Mouse (Mus musculus) gastrocnemius, adult 2 months (tissue): ENCODE data around the gene Nfkbie. TPM values are rescaled to one million over a fixed set of nuclear protein-coding genes. Genes with fewer than 3 reads are reported as not detected.

Source experiments
- DNase-seq: peaks from one replicate; pipeline ENCODE4 v3.0.0; 2022
- H3K27ac ChIP-seq: fragments of 200-600 bp; 2 replicates; pipeline ENCODE4 v1.8.1; 2022; ENCODE audit warnings: mild to moderate bottlenecking
- H3K4me3 ChIP-seq: fragments of 200-600 bp; 2 replicates; pipeline ENCODE4 v1.8.1; 2022; ENCODE audit warnings: mild to moderate bottlenecking, moderate library complexity
- CTCF ChIP-seq: fragments of 200-600 bp; IDR thresholded peaks from 2 replicates; pipeline ENCODE4 v1.8.1; 2022; ENCODE audit warnings: antibody characterized with exemption, mild to moderate bottlenecking, moderate library complexity
- intact Hi-C: fragments of 180-260 bp; cut with DNase I; formaldehyde crosslinking; loops from one replicate; pipeline ENCODE4 v1.15.1; 2025
- total RNA-seq, 2 experiments: library from RNA; stranded (reverse); gene quantifications; 2 replicates each; pipeline ENCODE4 v1.2.3; 2021

The Nfkbie gene
- total RNA-seq, 2 experiments from 2014 or later = 0.36 to 0.43 TPM

DNA sequence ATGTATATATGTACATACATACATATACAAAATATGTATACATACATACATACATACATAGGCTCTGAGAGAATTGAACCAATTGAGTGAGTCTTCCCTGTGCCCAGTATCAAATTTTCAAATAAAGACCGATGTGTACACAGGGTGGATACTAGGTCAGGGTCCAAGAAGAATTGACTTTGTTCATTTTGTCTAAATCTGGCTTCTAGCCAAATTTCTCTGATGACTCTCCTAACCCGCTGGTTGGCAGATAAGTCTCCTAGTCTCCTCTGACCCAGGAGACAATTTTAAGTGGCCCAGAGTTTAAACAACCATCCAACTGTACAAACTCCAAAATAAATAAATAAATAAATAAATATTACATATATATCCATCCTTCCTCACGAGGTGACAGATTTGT is 43.4 kb downstream of the Nfkbie start:
- no peak for TF ChIP-seq CTCF
- Histone ChIP-seq H3K4me3 (peak overlapping the region; percentile 77), H3K27ac (peak overlapping the region; percentile 90)
- no peak for DNase-seq
- intact Hi-C loops = loop anchor here (10.0 kb wide), 1 partner anchor 436 kb away; the partner anchor contains the start of gene Vegfa

DNA sequence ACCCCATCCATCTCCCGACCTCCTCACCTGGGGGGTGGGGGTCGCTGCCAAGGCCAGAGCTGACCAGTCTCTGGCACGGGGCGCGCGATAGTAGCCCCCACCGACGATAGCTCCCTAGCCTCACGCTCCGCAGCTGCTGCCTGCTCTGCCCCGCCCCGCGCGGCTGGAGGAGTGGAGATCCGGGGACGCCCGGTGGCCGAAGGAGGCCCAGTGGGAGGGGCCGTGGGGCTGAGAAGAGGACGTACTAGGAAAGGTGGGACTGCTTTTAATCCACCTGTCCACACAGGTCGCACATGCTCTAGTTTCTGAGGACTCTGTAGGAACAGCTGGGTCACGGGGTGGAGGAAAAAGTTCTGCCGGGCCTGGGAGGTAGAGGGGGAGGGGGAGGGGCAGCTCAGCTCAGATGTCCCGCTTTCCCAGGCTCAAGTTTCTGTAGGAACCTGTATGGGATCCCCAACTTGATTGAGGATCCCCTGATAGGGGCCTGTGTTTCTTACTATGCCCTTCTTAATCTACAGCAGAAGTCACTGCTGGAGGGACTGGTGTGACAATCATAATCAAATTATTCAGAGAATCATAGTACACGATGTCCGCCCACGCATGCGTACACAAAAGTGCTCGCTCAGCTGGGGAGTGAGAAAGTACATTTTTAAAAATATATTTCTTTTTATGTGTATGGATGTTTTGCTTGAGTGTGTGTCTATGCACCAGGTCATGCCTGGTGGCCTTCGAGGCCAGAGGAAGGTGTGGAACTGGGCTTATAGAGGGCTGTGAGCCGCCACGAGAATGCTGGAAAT is 44.1 kb downstream of the Nfkbie start, which contains the start of gene Slc29a1:
TSS of gene Slc29a1 (minus strand) at position 161 of the 797 bp plus-strand sequence.
- H3K27ac ChIP-seq = peak within 1 kb of the TSS; percentile 90
- intact Hi-C loops = loop anchor here (10.0 kb wide), 1 partner anchor 435 kb away; the partner anchor contains the start of gene Vegfa

GRCm38 (mm10) chr17:45600267-45600666 is 44.8 kb downstream of the Nfkbie start:
- no peak for TF ChIP-seq CTCF
- peak overlapping the region; percentile 90 for H3K27ac ChIP-seq
- DNase-seq = no peak
- intact Hi-C loops = no loop called here
- H3K4me3 ChIP-seq = no peak overlapping the region

More for the DNA sequence above, 44.1 kb downstream of the Nfkbie start, which contains the start of gene Slc29a1:
- DNase-seq = peak; percentile 90
- peak; percentile 10; the same call in 1 of the 2 replicates for TF ChIP-seq CTCF
- peak within 1 kb of the TSS; percentile 77 for H3K4me3 ChIP-seq

GRCm38 (mm10) chr17:45601325-45601724 is 45.8 kb downstream of the Nfkbie start:
- DNase-seq = no peak
- Histone ChIP-seq H3K4me3 (no peak overlapping the region), H3K27ac (no peak overlapping the region)
- TF ChIP-seq CTCF = no peak
- intact Hi-C loops = no loop called here

GRCm38 (mm10) chr17:45601877-45602304 is 46.4 kb downstream of the Nfkbie start, which contains the start of gene Mymx:
Gene Mymx, minus strand, starts transcription at chr17:45602102.
- Histone ChIP-seq H3K4me3 (no peak within 1 kb of the TSS), H3K27ac (no peak within 1 kb of the TSS)
- intact Hi-C loops = no loop called here
- peak; percentile 45 for DNase-seq
- no peak for TF ChIP-seq CTCF

- DNase-seq = no peak
- no peak for TF ChIP-seq CTCF
- intact Hi-C loops = no loop called here
- Histone ChIP-seq H3K27ac (no peak overlapping the region), H3K4me3 (no peak overlapping the region)
Observed at GRCm38 (mm10) chr17:45602984-45603383, 47.5 kb downstream of the Nfkbie start.

GRCm38 (mm10) chr17:45606992-45607879 is 51.7 kb downstream of the Nfkbie start:
- Histone ChIP-seq H3K27ac (no peak overlapping the region), H3K4me3 (no peak overlapping the region)
- TF ChIP-seq CTCF = no peak
- DNase-seq = no peak
- intact Hi-C loops = no loop called here

- H3K4me3 ChIP-seq = no peak overlapping the region
- intact Hi-C loops = no loop called here
- no peak for TF ChIP-seq CTCF
- no peak overlapping the region for H3K27ac ChIP-seq
- DNase-seq = no peak
Observed at GRCm38 (mm10) chr17:45608396-45608795, 52.9 kb downstream of the Nfkbie start.

- intact Hi-C loops = no loop called here
- no peak for TF ChIP-seq CTCF
- Histone ChIP-seq H3K4me3 (peak overlapping the region; percentile 26; the same call in 1 of the 2 replicates), H3K27ac (peak overlapping the region; percentile 78)
- DNase-seq = peak; percentile 54
Observed at GRCm38 (mm10) chr17:45610144-45610866, 54.8 kb downstream of the Nfkbie start.

DNA sequence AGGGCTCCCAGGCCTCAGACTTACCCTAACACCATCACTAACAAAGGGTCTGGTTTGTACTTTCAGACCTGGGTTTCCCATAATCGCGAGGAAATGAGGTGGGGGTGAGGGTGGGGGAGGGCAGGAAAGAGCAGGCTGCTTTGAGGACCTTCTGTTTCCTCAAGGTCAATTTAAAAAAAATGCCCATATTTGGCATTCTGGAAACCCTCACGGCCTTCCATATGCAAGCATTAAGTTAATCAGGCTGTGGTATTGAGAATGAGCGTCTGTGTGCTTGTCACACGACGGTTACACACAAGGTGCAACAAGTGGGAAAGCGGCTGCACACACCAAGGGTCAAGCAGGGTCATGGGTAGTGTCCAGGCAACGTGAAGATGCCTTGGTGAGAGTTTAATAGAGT is 56.5 kb downstream of the Nfkbie start:
- Histone ChIP-seq H3K27ac (no peak overlapping the region), H3K4me3 (no peak overlapping the region)
- no peak for DNase-seq
- intact Hi-C loops = no loop called here
- TF ChIP-seq CTCF = no peak

Other genes with a start within 250 kb of the Nfkbie start
- 10 to 100 TPM; 39.5 to 41.3 TPM for gene Cdc5l, start 122.0 kb upstream of the Nfkbie start, total RNA-seq
- not detected for gene Spats1, start 80.3 kb upstream of the Nfkbie start, total RNA-seq
- 10 to 100 TPM; 13.4 to 15.8 TPM for gene Aars2, start 48.9 kb upstream of the Nfkbie start, total RNA-seq
- gene Tcte1, start 32.3 kb upstream of the Nfkbie start, total RNA-seq = not detected
- not detected for gene Tmem151b, start 6.0 kb upstream of the Nfkbie start, total RNA-seq
- 10 to 100 TPM; 16.0 to 17.3 TPM for gene Slc35b2, start 8.2 kb downstream of the Nfkbie start, total RNA-seq
- 1,000 to 10,000 TPM; 1,106 to 1,162 TPM for gene Hsp90ab1, start 17.6 kb downstream of the Nfkbie start, total RNA-seq
- 10 to 100 TPM; 27.4 to 44.7 TPM for gene Slc29a1, start 43.9 kb downstream of the Nfkbie start, total RNA-seq
- under 1 TPM in 1 of 2 experiments, not detected in 1; 0.36 TPM for gene Mymx, start 46.4 kb downstream of the Nfkbie start, total RNA-seq
- gene Capn11, start 103.6 kb downstream of the Nfkbie start, total RNA-seq = under 1 TPM; 0.59 to 0.98 TPM
- 100 to 1,000 TPM in 1 of 2 experiments, 10 to 100 TPM in 1; 99.5 to 139 TPM for gene Mrpl14, start 130.6 kb downstream of the Nfkbie start, total RNA-seq
- gene Tmem63b, start 131.2 kb downstream of the Nfkbie start, total RNA-seq = 10 to 100 TPM; 66.5 to 81.6 TPM
- gene 1600014C23Rik, start 178.1 kb downstream of the Nfkbie start, total RNA-seq = under 1 TPM in 1 of 2 experiments, not detected in 1; 0.50 TPM